Mouse (Mus musculus) layer of hippocampus, adult 9-11 months (tissue): ENCODE data around the gene Mrpl45.
A peak's percentile ranks its signal among the peaks of the same experiment; 100 is the strongest.
"Not testable (repeated sequence)": the region's sequence is repeated elsewhere in the genome, so short reads cannot be mapped to it uniquely, and the experiment has no call there.

ENCODE experiments used
- DNase-seq: peaks from one replicate; pipeline ENCODE4 v3.0.0; 2022

Gene Mrpl45

GRCm38 (mm10) chr11:97315504-97316503 is at the start of gene Mrpl45:
Gene Mrpl45 (plus strand): TSS chr11:97315716.
- peak; percentile 98 for DNase-seq

GRCm38 (mm10) chr11:97266544-97266943 is 49.0 kb upstream of the Mrpl45 start:
- not testable (repeated sequence) for DNase-seq

- not testable (repeated sequence) for DNase-seq
Observed at GRCm38 (mm10) chr11:97270004-97270403, 45.5 kb upstream of the Mrpl45 start.

GRCm38 (mm10) chr11:97272835-97273234 is 42.7 kb upstream of the Mrpl45 start:
- DNase-seq = no peak

- no peak for DNase-seq
Observed at GRCm38 (mm10) chr11:97273613-97274012, 41.9 kb upstream of the Mrpl45 start.

- DNase-seq = not testable (repeated sequence)
Observed at GRCm38 (mm10) chr11:97274947-97275346, 40.6 kb upstream of the Mrpl45 start.

GRCm38 (mm10) chr11:97275349-97275748 is 40.2 kb upstream of the Mrpl45 start:
- DNase-seq = no peak

- DNase-seq = no peak
Observed at GRCm38 (mm10) chr11:97276019-97276418, 39.5 kb upstream of the Mrpl45 start.

GRCm38 (mm10) chr11:97277166-97277565 is 38.4 kb upstream of the Mrpl45 start:
- no peak for DNase-seq

GRCm38 (mm10) chr11:97278456-97278855 is 37.1 kb upstream of the Mrpl45 start:
- DNase-seq = no peak

- no peak for DNase-seq
Observed at GRCm38 (mm10) chr11:97279040-97279404, 36.5 kb upstream of the Mrpl45 start.

- peak; percentile 34 for DNase-seq
Observed at GRCm38 (mm10) chr11:97279405-97280215, 35.9 kb upstream of the Mrpl45 start.

- DNase-seq = peak; percentile 56
Observed at GRCm38 (mm10) chr11:97280216-97280861, 35.2 kb upstream of the Mrpl45 start, which contains the start of gene Npepps. Gene Npepps (minus strand): TSS chr11:97280638.

GRCm38 (mm10) chr11:97282179-97282578 is 33.3 kb upstream of the Mrpl45 start:
- DNase-seq = no peak

GRCm38 (mm10) chr11:97284854-97285253 is 30.7 kb upstream of the Mrpl45 start:
- no peak for DNase-seq

GRCm38 (mm10) chr11:97285852-97286775 is 29.4 kb upstream of the Mrpl45 start:
- no peak for DNase-seq

- no peak for DNase-seq
Observed at GRCm38 (mm10) chr11:97286973-97287372, 28.5 kb upstream of the Mrpl45 start.

- DNase-seq = no peak
Observed at GRCm38 (mm10) chr11:97287643-97288042, 27.9 kb upstream of the Mrpl45 start.

- peak; percentile 85 for DNase-seq
Observed at GRCm38 (mm10) chr11:97289276-97290230, 26.0 kb upstream of the Mrpl45 start.

- DNase-seq = no peak
Observed at GRCm38 (mm10) chr11:97292731-97293130, 22.8 kb upstream of the Mrpl45 start.

- DNase-seq = no peak
Observed at GRCm38 (mm10) chr11:97296542-97296941, 19.0 kb upstream of the Mrpl45 start.
